Mouse (Mus musculus) heart, embryonic 10.5 days (tissue): ENCODE results near the gene Gm47289. TPM values are rescaled to one million over a fixed set of nuclear protein-coding genes. Genes with fewer than 3 reads are reported as not detected.
A peak's percentile ranks its signal among the peaks of the same experiment; 100 is the strongest.

ENCODE experiments used
- DNase-seq: peaks from one replicate; pipeline ENCODE4 v3.0.0-alpha.2; 2017; ENCODE audit warnings: low spot score
- H3K27ac ChIP-seq: fragments of 300-500 bp; sonication (generic); 2 replicates; pipeline ENCODE4 v1.5.1; 2016; ENCODE audit warnings: mild to moderate bottlenecking
- H3K27me3 ChIP-seq: fragments of 300-500 bp; sonication (generic); 2 replicates; pipeline ENCODE4 v1.6.1; 2016; ENCODE audit warnings: mild to moderate bottlenecking; ENCODE audit not compliant: poor library complexity, insufficient read depth, severe bottlenecking
- H3K36me3 ChIP-seq: fragments of 300-500 bp; sonication (generic); 2 replicates; pipeline ENCODE4 v1.6.1; 2016; ENCODE audit warnings: mild to moderate bottlenecking, moderate library complexity
- H3K4me1 ChIP-seq: fragments of 300-500 bp; sonication (generic); 2 replicates; pipeline ENCODE4 v1.6.1; 2016; ENCODE audit warnings: mild to moderate bottlenecking
- H3K4me3 ChIP-seq: fragments of 300-500 bp; sonication (generic); 2 replicates; pipeline ENCODE4 v1.5.1; 2016; ENCODE audit warnings: mild to moderate bottlenecking, moderate library complexity
- H3K9me3 ChIP-seq: fragments of 300-500 bp; sonication (generic); 2 replicates; pipeline ENCODE4 v1.6.1; 2016; ENCODE audit warnings: mild to moderate bottlenecking, moderate library complexity
- WGBS: fragments of 180-500 bp; shearing (Covaris S2); methylation state at CpG from one replicate; pipeline ENCODE4 v1.1.7; 2016; 5-methylcytosine and 5-hydroxymethylcytosine counted together
- polyA plus RNA-seq: library from polyadenylated mRNA; unstranded; fragments of >200 nt; fragmentation: Nextera tagmentation; extraction: Ambion mirVana; gene quantifications from 2 replicates; pipeline ENCODE4 v1.2.1, GENCODE M21; 2016

The Gm47289 gene
- not detected in 2 replicates for polyA plus RNA-seq

- H3K27me3 ChIP-seq = peaks cover 33% of the 10 kb centered on the region
- 42% methylated on average over 4 of the region's 4 CpGs for WGBS
- H3K4me1 ChIP-seq = peaks cover 5% of the 10 kb centered on the region; the same call in 1 of the 2 replicates
Observed at GRCm38 (mm10) chr9:119158861-119159260, at the start of gene Gm47289. Gene Gm47289, plus strand, starts transcription at chr9:119159161.

GRCm38 (mm10) chr9:119109685-119110353 lies 49.1 kb upstream of the Gm47289 start:
- H3K4me3 ChIP-seq = no peak overlapping the region
- no peaks in the 10 kb centered on the region for H3K27me3 ChIP-seq
- H3K9me3 ChIP-seq = no peaks in the 10 kb centered on the region
- DNase-seq = no peak
- 58% methylated on average over 12 of the region's 12 CpGs for WGBS
- no peak overlapping the region for H3K27ac ChIP-seq
- no peaks in the 10 kb centered on the region for H3K36me3 ChIP-seq
- peaks cover 10% of the 10 kb centered on the region; the same call in 1 of the 2 replicates for H3K4me1 ChIP-seq

More at GRCm38 (mm10) chr9:119158861-119159260, at the start of gene Gm47289:
- Histone ChIP-seq H3K9me3 (no peaks in the 10 kb centered on the region), H3K27ac (no peak within 1 kb of the TSS), H3K36me3 (no peaks in the 10 kb centered on the region), H3K4me3 (no peak within 1 kb of the TSS)
- no peak for DNase-seq

GRCm38 (mm10) chr9:119110640-119111039 lies 48.3 kb upstream of the Gm47289 start:
- no peaks in the 10 kb centered on the region for H3K9me3 ChIP-seq
- 52% methylated on average over 3 of the region's 3 CpGs for WGBS
- H3K4me3 ChIP-seq = no peak overlapping the region
- no peaks in the 10 kb centered on the region for H3K27me3 ChIP-seq
- peak overlapping the region; percentile 24 for H3K27ac ChIP-seq
- H3K4me1 ChIP-seq = peaks cover 10% of the 10 kb centered on the region; the same call in 1 of the 2 replicates
- no peaks in the 10 kb centered on the region for H3K36me3 ChIP-seq
- no peak for DNase-seq

GRCm38 (mm10) chr9:119114911-119115310 lies 44.0 kb upstream of the Gm47289 start:
- Histone ChIP-seq H3K9me3 (no peaks in the 10 kb centered on the region), H3K4me3 (no peak overlapping the region), H3K27ac (no peak overlapping the region), H3K4me1 (peaks cover 8% of the 10 kb centered on the region; the same call in 1 of the 2 replicates), H3K27me3 (no peaks in the 10 kb centered on the region), H3K36me3 (no peaks in the 10 kb centered on the region)
- DNase-seq = no peak
- WGBS = 76% methylated on average over 17 of the region's 17 CpGs

- Histone ChIP-seq H3K36me3 (no peaks in the 10 kb centered on the region), H3K27me3 (no peaks in the 10 kb centered on the region), H3K9me3 (no peaks in the 10 kb centered on the region), H3K4me1 (peaks cover 9% of the 10 kb centered on the region; the same call in 1 of the 2 replicates), H3K4me3 (no peak overlapping the region), H3K27ac (no peak overlapping the region)
- WGBS = 84% methylated on average over 19 of the region's 19 CpGs
- no peak for DNase-seq
Observed at GRCm38 (mm10) chr9:119119409-119120167, 39.4 kb upstream of the Gm47289 start.

GRCm38 (mm10) chr9:119120168-119120560 lies 38.8 kb upstream of the Gm47289 start:
- Histone ChIP-seq H3K27me3 (no peaks in the 10 kb centered on the region), H3K4me3 (no peak overlapping the region), H3K27ac (no peak overlapping the region), H3K36me3 (no peaks in the 10 kb centered on the region), H3K9me3 (no peaks in the 10 kb centered on the region), H3K4me1 (peaks cover 9% of the 10 kb centered on the region; the same call in 1 of the 2 replicates)
- 58% methylated on average over 3 of the region's 3 CpGs for WGBS
- DNase-seq = no peak

GRCm38 (mm10) chr9:119122596-119123369 lies 36.2 kb upstream of the Gm47289 start:
- 78% methylated on average over 18 of the region's 18 CpGs for WGBS

GRCm38 (mm10) chr9:119128436-119129181 lies 30.4 kb upstream of the Gm47289 start:
- Histone ChIP-seq H3K9me3 (no peaks in the 10 kb centered on the region), H3K36me3 (no peaks in the 10 kb centered on the region), H3K27ac (no peak overlapping the region), H3K4me1 (peaks cover 14% of the 10 kb centered on the region), H3K4me3 (no peak overlapping the region), H3K27me3 (peaks cover 22% of the 10 kb centered on the region; the same call in 1 of the 2 replicates)
- 75% methylated on average over 12 of the region's 12 CpGs for WGBS
- DNase-seq = no peak

More at GRCm38 (mm10) chr9:119122596-119123369, 36.2 kb upstream of the Gm47289 start:
- Histone ChIP-seq H3K9me3 (no peaks in the 10 kb centered on the region), H3K4me3 (no peak overlapping the region), H3K4me1 (peaks cover 14% of the 10 kb centered on the region; the same call in 1 of the 2 replicates), H3K27me3 (0 out of 2 replicates have a peak, but pooled peaks cover 6% of the 10 kb centered on the region), H3K27ac (no peak overlapping the region), H3K36me3 (no peaks in the 10 kb centered on the region)
- no peak for DNase-seq

- Histone ChIP-seq H3K9me3 (no peaks in the 10 kb centered on the region), H3K27me3 (peaks cover 22% of the 10 kb centered on the region; the same call in 1 of the 2 replicates), H3K4me1 (peaks cover 14% of the 10 kb centered on the region), H3K4me3 (no peak overlapping the region), H3K36me3 (no peaks in the 10 kb centered on the region), H3K27ac (no peak overlapping the region)
- DNase-seq = no peak
- 59% methylated on average over 5 of the region's 5 CpGs for WGBS
Observed at GRCm38 (mm10) chr9:119130692-119131091, 28.3 kb upstream of the Gm47289 start.

- Histone ChIP-seq H3K27me3 (peaks cover 15% of the 10 kb centered on the region), H3K27ac (no peak overlapping the region), H3K36me3 (no peaks in the 10 kb centered on the region), H3K4me3 (no peak overlapping the region), H3K9me3 (no peaks in the 10 kb centered on the region), H3K4me1 (peaks cover 19% of the 10 kb centered on the region)
- 75% methylated on average over 2 of the region's 2 CpGs for WGBS
- no peak for DNase-seq
Observed at GRCm38 (mm10) chr9:119138836-119139235, 20.1 kb upstream of the Gm47289 start.

GRCm38 (mm10) chr9:119142066-119142465 lies 16.9 kb upstream of the Gm47289 start:
- H3K27ac ChIP-seq = no peak overlapping the region
- no peaks in the 10 kb centered on the region for H3K36me3 ChIP-seq
- H3K4me1 ChIP-seq = peaks cover 19% of the 10 kb centered on the region
- H3K9me3 ChIP-seq = no peaks in the 10 kb centered on the region
- no peak overlapping the region for H3K4me3 ChIP-seq
- peaks cover 16% of the 10 kb centered on the region for H3K27me3 ChIP-seq
- DNase-seq = no peak
- WGBS = 69% methylated on average over 5 of the region's 5 CpGs

- DNase-seq = no peak
- no peaks in the 10 kb centered on the region for H3K9me3 ChIP-seq
- WGBS = 70% methylated on average over 9 of the region's 9 CpGs
- H3K4me1 ChIP-seq = peaks cover 10% of the 10 kb centered on the region
- peaks cover 18% of the 10 kb centered on the region for H3K27me3 ChIP-seq
- no peak overlapping the region for H3K27ac ChIP-seq
- no peak overlapping the region for H3K4me3 ChIP-seq
- no peaks in the 10 kb centered on the region for H3K36me3 ChIP-seq
Observed at GRCm38 (mm10) chr9:119143372-119143771, 15.6 kb upstream of the Gm47289 start.
